Mouse (Mus musculus) kidney, embryonic 14.5 days (tissue): ENCODE data around the gene Aplf. TPM values are rescaled to one million over a fixed set of nuclear protein-coding genes. Genes with fewer than 3 reads are reported as not detected.
A peak's percentile ranks its signal among the peaks of the same experiment; 100 is the strongest.
"Not testable (repeated sequence)": the region's sequence is repeated elsewhere in the genome, so short reads cannot be mapped to it uniquely, and the experiment has no call there.

Experiments used
- ATAC-seq: fragments of 200-750 bp; cut with Nextera tagmentation; 2 replicates; pipeline ENCODE4 v1.8.0; 2017; ENCODE audit warnings: moderate number of reproducible peaks, mild to moderate bottlenecking, moderate TSS enrichment, moderate library complexity; ENCODE audit not compliant: low FRiP score, low TSS enrichment
- H3K27ac ChIP-seq: fragments of 300-500 bp; sonication (generic); 2 replicates; pipeline ENCODE4 v1.5.1; 2014; ENCODE audit warnings: low read depth, mild to moderate bottlenecking, low read length, moderate library complexity, mixed read lengths
- H3K27me3 ChIP-seq: fragments of 300-500 bp; sonication (generic); 2 replicates; pipeline ENCODE4 v1.6.1; 2014; ENCODE audit warnings: mild to moderate bottlenecking, low read length; ENCODE audit not compliant: control insufficient read depth, insufficient read depth
- H3K36me3 ChIP-seq: fragments of 300-500 bp; sonication (generic); 2 replicates; pipeline ENCODE4 v1.6.1; 2014; ENCODE audit warnings: low read length, mixed read lengths; ENCODE audit not compliant: control insufficient read depth, insufficient read depth
- H3K4me1 ChIP-seq: fragments of 300-500 bp; sonication (generic); 2 replicates; pipeline ENCODE4 v1.6.1; 2014; ENCODE audit warnings: low read length, mixed read lengths; ENCODE audit not compliant: control insufficient read depth, insufficient read depth
- H3K4me2 ChIP-seq: fragments of 300-500 bp; sonication (generic); replicated peaks from 2 replicates; pipeline ENCODE4 v1.6.1; 2014; ENCODE audit warnings: low read depth, mild to moderate bottlenecking, low read length
- H3K4me3 ChIP-seq: fragments of 300-500 bp; sonication (generic); 2 replicates; pipeline ENCODE4 v1.5.1; 2014; ENCODE audit warnings: mild to moderate bottlenecking, low read length
- H3K9ac ChIP-seq: fragments of 300-500 bp; sonication (generic); 2 replicates; pipeline ENCODE4 v1.6.1; 2014; ENCODE audit warnings: low read depth, mild to moderate bottlenecking, low read length, moderate library complexity
- H3K9me3 ChIP-seq: fragments of 300-500 bp; sonication (generic); 2 replicates; pipeline ENCODE4 v1.6.1; 2016; ENCODE audit warnings: low read length; ENCODE audit not compliant: control insufficient read depth
- WGBS: fragments of 180-500 bp; shearing (Covaris S2); extraction: QIAGEN DNeasy Blood & Tissue Kit; methylation state at CpG from one replicate; pipeline ENCODE4 v1.1.7; 2014; 5-methylcytosine and 5-hydroxymethylcytosine counted together
- polyA plus RNA-seq: library from polyadenylated mRNA; unstranded; fragments of >200 nt; fragmentation: Nextera tagmentation; extraction: Ambion mirVana; gene quantifications from 2 replicates; pipeline ENCODE4 v1.2.1, GENCODE M21; 2014

Gene Aplf
- polyA plus RNA-seq, 1 experiment from 2014 or later, result 16.9 TPM

DNA sequence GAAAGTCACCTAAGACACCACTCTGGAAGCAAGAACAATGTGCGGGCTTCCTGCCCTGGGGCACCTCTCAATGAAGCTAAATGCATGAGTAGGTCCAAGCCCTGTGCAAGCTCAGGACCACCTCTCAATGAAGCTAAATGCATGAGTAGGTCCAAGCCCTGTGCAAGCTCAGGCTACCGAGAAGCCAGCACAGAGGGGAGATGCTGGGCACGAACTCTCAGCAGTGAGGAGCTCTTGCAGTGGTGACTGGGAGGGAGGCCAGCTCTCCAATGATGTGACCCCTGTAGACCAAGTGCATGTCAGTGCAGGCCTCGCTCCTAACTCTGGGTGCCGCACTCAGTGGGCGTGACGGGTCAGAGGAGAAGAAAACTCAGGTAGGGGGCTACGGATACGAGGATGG is 19.3 kb downstream of the Aplf start:
- WGBS, result 56% methylated on average over 9 of the region's 9 CpGs
- Histone ChIP-seq H3K36me3 (no peaks in the 10 kb centered on the region), H3K27ac (peak overlapping the region; percentile 62; the same call in 1 of the 2 replicates), H3K4me3 (no peak overlapping the region), H3K4me2 (no peak overlapping the region), H3K27me3 (no peaks in the 10 kb centered on the region), H3K4me1 (peaks cover 16% of the 10 kb centered on the region; the same call in 1 of the 2 replicates), H3K9me3 (no peaks in the 10 kb centered on the region), H3K9ac (no peak overlapping the region)
- peak; percentile 59 for ATAC-seq

- Histone ChIP-seq H3K4me2 (no peak overlapping the region), H3K9me3 (no peaks in the 10 kb centered on the region), H3K9ac (no peak overlapping the region), H3K27me3 (no peaks in the 10 kb centered on the region), H3K4me3 (no peak overlapping the region), H3K36me3 (peaks cover 3% of the 10 kb centered on the region; the same call in 1 of the 2 replicates), H3K27ac (no peak overlapping the region), H3K4me1 (peaks cover 16% of the 10 kb centered on the region; the same call in 1 of the 2 replicates)
- no peak for ATAC-seq
- WGBS, result 77% methylated on average over 5 of the region's 5 CpGs
Observed at GRCm38 (mm10) chr6:87651787-87652186, 20.2 kb downstream of the Aplf start.

DNA sequence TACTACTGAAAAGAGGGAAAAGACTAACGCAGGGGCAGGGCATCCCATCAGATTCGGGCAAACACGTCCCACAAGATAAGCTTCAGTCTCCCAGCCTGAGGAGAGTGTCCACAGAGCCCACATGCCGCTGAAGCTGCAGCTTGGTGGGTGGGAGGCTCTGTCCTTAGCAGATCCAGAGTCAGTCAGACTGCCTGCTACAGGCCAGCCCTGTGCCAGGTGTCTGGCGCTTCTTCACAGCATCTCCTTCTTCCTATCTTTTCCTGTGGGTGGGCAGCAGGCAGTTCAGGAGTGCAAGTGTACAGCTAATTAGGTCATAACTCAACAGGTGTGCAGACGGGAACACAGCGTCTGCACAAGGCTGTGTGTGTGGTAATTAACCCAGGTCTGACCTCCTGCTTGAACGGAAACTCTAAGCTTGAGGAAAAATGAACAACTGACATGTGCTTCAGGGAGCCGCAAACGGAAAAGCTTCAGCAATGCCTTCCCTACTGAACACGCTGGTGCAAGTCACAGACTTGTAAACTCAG is 33.8 kb downstream of the Aplf start:
- H3K4me2 ChIP-seq, result peak overlapping the region; percentile 8; the same call in 1 of the 2 replicates
- no peaks in the 10 kb centered on the region for H3K9me3 ChIP-seq
- H3K36me3 ChIP-seq, result 0 out of 2 replicates have a peak, but pooled peaks cover 3% of the 10 kb centered on the region
- H3K27ac ChIP-seq, result peak overlapping the region; percentile 65; the same call in 1 of the 2 replicates
- no peaks in the 10 kb centered on the region for H3K27me3 ChIP-seq
- H3K4me1 ChIP-seq, result peaks cover 10% of the 10 kb centered on the region; the same call in 1 of the 2 replicates
- WGBS, result 21% methylated on average over 11 of the region's 11 CpGs
- no peak overlapping the region for H3K9ac ChIP-seq
- peak; percentile 78 for ATAC-seq
- H3K4me3 ChIP-seq, result no peak overlapping the region

DNA sequence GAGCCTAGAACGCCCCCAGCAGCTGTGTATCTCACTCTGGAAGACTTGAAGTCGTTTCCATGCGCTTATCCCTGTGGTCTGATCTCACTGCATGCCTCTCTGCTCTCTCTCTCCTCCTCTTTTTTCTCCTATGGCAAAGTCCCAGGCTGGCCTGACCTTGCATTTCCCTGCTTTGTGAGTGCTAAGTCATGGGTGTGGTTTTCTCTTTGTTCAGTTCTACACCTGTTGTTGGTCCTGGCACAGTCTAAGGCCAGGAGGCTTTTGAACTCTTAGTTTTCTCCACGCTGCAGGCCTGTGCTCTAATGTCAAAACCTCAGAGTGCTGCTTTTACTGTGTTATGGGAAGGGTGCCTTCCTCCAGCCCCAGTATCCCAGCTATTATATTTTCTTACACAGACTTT is 39.8 kb downstream of the Aplf start:
- Histone ChIP-seq H3K9me3 (no peaks in the 10 kb centered on the region), H3K36me3 (peaks cover 6% of the 10 kb centered on the region; the same call in 1 of the 2 replicates), H3K4me2 (no peak overlapping the region), H3K27ac (no peak overlapping the region), H3K4me1 (no peaks in the 10 kb centered on the region), H3K4me3 (no peak overlapping the region), H3K9ac (no peak overlapping the region), H3K27me3 (no peaks in the 10 kb centered on the region)
- ATAC-seq, result no peak
- WGBS, result 74% methylated on average over 4 of the region's 4 CpGs

- H3K4me2 ChIP-seq, H3K9me3 ChIP-seq, ATAC-seq, H3K4me3 ChIP-seq, H3K27me3 ChIP-seq, H3K27ac ChIP-seq, H3K4me1 ChIP-seq, H3K36me3 ChIP-seq, H3K9ac ChIP-seq: not testable (repeated sequence)
- 92% methylated on average over 10 of the region's 15 CpGs for WGBS
Observed at GRCm38 (mm10) chr6:87628936-87629335, 43.1 kb downstream of the Aplf start.

GRCm38 (mm10) chr6:87623151-87623550 is 48.8 kb downstream of the Aplf start:
- Histone ChIP-seq H3K9me3 (no peaks in the 10 kb centered on the region), H3K36me3 (no peaks in the 10 kb centered on the region), H3K4me2 (no peak overlapping the region), H3K27ac (no peak overlapping the region), H3K9ac (no peak overlapping the region), H3K27me3 (no peaks in the 10 kb centered on the region), H3K4me3 (no peak overlapping the region), H3K4me1 (no peaks in the 10 kb centered on the region)
- WGBS, result 92% methylated on average over 3 of the region's 3 CpGs
- ATAC-seq, result no peak

GRCm38 (mm10) chr6:87621281-87621680 is 50.7 kb downstream of the Aplf start:
- Histone ChIP-seq H3K4me1 (no peaks in the 10 kb centered on the region), H3K4me2 (no peak overlapping the region), H3K36me3 (no peaks in the 10 kb centered on the region), H3K4me3 (no peak overlapping the region), H3K27ac (no peak overlapping the region), H3K9ac (no peak overlapping the region), H3K9me3 (no peaks in the 10 kb centered on the region), H3K27me3 (no peaks in the 10 kb centered on the region)
- 58% methylated on average over 3 of the region's 3 CpGs for WGBS
- no peak for ATAC-seq

DNA sequence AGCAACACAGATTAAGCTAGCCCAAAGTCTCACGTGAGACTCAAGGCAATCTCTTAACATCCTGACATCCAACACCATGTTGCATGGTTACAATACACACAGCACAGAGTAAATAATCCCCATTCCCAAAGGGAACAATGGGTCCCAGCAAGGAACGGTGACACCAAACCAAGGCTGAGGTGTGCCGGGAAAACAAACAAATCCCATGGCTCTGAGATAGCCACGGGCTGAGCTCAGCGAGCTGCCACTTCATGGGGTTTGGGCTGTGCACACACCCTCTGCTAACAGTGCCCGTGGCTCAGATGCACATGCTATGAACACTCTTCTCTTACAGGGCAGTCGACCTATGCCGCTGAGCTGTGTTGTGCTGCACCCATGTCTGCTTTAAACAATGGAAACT is 54.0 kb downstream of the Aplf start:
- no peaks in the 10 kb centered on the region for H3K4me1 ChIP-seq
- H3K9ac ChIP-seq, result no peak overlapping the region
- no peaks in the 10 kb centered on the region for H3K27me3 ChIP-seq
- H3K9me3 ChIP-seq, result no peaks in the 10 kb centered on the region
- no peaks in the 10 kb centered on the region for H3K36me3 ChIP-seq
- no peak overlapping the region for H3K27ac ChIP-seq
- no peak overlapping the region for H3K4me3 ChIP-seq
- H3K4me2 ChIP-seq, result no peak overlapping the region
- no peak for ATAC-seq
- 79% methylated on average over 8 of the region's 8 CpGs for WGBS

GRCm38 (mm10) chr6:87615696-87616083 is 56.3 kb downstream of the Aplf start:
- no peaks in the 10 kb centered on the region for H3K36me3 ChIP-seq
- no peaks in the 10 kb centered on the region for H3K27me3 ChIP-seq
- ATAC-seq, result no peak
- H3K4me2 ChIP-seq, result no peak overlapping the region
- H3K4me3 ChIP-seq, result no peak overlapping the region
- no peaks in the 10 kb centered on the region for H3K4me1 ChIP-seq
- 90% methylated on average over 14 of the region's 14 CpGs for WGBS
- H3K9ac ChIP-seq, result no peak overlapping the region
- H3K9me3 ChIP-seq, result no peaks in the 10 kb centered on the region
- no peak overlapping the region for H3K27ac ChIP-seq
